Mouse (Mus musculus) lung, postnatal 14 days (tissue): ENCODE data around the gene Asic3.
"Not testable (repeated sequence)": the region's sequence is repeated elsewhere in the genome, so short reads cannot be mapped to it uniquely, and the experiment has no call there.

Source experiments
- DNase-seq: peaks from one replicate; pipeline ENCODE4 v3.0.0; 2021

The Asic3 gene

DNA sequence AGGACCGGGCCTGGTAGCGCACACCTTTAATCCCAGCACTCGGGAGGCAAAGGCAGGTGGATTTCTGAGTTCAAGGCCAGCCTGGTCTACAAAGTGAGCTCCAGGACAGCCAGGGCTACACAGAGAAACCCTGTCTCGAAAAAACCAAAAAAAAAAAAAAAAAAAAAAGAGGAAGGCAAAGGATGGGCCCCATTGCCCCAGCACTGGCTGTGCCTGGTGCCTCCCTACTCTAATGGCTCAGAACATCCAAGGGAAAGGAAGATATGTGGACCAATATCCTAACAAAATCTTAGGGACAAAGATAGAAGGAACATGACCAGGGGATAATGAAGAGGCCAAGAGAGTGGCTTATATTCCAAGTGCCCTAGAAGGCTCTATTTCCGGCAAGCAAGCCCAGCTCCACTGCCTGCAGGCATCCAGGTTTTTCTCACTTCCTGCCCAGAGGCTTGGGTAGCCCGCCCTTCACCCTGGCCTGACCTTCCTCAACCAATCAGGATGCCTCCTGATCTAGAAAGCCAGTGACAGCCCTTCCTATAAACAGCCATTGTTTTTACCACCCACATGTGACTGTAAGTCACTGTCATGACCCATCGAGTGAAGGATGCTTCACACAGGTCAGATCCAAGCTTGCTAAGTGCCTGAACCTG lies 24.1 kb upstream of the Asic3 start:
- peak; percentile 22 for DNase-seq

DNA sequence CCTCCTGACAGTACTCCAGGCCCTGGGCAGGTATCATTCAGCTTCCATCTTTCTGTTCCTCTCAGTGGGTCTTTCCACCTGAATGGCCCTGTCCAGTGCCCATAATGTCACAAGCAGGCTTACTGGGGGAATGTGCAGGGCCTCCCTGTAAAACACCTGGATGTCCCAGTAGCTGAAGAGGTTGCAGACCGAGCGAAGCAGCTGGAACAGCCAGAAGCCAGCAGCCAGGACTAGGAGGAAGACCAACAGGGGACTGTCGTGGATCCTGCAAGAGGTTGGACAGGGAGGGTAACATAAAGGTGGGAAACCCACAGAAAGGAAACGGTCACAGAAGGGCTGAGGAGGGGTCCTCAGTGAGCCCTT lies 23.6 kb upstream of the Asic3 start:
- DNase-seq = no peak

DNA sequence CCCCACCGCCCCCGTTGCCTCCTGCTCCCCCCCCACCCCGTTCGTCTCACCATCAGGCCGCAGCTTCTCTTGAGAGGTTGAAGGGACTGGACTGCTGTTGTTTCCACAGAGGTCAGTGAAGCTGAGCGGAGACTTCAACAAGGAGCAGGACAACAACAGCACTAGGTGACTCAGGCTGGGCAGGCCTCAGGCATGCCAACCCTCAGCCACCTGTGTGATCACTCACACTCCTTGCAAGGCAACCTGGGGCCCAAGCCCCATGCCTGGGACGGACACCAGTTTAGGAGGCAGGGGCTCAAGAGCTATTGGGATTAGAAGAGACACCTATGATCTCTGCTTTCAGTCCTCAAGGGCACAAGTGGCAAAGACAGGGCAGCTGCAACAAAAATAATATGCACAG lies 21.3 kb upstream of the Asic3 start, which contains the start of gene Atg9b:
Atg9b (minus strand) TSS at position 280 of the 400 bp plus-strand sequence.
- DNase-seq = no peak

DNA sequence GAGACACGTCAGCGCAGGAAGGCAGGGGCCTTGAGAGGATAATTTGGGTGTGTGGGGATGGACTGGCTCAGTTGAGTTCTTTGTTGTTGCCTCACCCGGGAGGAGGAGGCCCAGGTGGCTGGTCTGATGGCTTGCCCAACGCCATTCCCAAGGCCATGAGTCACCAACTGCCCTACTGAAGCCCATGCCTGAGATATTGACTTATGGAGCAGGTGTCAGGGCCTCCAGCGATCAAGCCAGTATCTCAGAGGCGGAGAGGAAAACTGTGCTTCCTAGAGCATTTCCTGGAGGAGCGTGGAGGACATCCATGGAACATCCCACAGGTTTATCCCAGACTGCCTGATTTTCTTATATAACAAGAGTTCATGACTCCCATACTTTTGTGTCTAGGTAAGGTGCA lies 20.5 kb upstream of the Asic3 start:
- no peak for DNase-seq

DNA sequence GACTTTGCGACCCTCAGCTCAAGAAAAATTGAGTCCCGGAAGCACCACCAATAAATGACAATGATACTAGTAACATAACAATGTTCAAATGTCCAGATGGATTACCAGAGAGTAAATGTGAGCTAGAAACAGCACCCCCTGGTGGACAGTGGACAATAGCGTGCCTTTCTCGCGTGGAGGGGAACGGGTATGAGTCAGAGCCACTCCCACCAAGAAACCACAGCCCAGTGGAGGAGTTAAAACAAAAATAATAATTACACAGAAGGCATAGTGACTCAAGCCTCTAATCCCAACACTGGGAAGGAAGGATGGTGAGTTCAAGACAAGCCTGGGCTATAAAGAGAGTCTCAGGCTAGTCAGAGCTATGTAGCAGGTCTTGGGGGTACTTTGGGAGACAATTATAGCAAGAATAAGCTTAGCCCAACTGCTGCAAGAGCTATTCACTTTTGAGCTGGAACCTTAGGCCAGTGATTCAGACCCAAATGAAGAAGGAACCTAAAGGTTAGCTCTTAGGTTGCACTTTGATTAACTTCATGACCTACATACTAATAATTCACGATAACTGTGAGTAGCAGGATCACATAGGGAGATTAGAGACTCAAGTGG lies 19.7 kb upstream of the Asic3 start, which contains the start of gene Abcb8:
Abcb8 (plus strand) TSS at position 272 of the 606 bp plus-strand sequence.
- peak; percentile 91 for DNase-seq

DNA sequence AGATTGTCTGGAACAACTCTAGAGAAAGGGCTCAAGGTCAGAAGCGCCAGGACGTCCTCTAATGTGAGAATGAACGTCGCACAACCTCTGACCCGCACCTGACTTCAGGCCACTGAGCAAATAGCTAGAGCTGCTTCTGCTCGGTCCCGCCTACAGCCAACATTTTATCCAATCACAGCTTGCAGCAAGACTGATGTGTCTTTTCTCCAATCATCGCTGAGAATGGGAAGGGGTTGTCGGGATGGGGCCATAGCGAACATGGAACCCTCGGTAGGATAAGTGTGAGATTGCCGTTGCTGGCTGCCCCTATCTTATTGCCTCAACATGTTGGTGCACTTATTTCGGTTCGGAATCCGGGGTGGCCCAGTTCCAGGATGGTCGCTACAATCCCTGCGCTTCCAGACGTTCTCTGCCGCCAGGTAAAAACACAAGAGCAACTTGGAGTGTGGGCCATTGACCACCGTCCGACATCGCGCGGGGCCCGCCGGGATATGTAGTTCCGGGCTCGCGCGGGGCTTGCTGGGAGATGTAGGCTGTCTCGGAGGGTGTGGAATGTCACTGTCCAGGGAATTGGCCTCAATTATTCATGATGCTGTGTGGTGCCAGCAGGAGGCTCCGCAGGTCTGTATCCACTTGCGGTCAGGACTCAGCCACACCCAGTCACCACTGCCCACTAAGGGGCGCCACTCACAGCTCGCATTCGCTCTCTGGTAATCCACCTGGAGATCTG lies 18.9 kb upstream of the Asic3 start:
- DNase-seq = peak; percentile 92

DNA sequence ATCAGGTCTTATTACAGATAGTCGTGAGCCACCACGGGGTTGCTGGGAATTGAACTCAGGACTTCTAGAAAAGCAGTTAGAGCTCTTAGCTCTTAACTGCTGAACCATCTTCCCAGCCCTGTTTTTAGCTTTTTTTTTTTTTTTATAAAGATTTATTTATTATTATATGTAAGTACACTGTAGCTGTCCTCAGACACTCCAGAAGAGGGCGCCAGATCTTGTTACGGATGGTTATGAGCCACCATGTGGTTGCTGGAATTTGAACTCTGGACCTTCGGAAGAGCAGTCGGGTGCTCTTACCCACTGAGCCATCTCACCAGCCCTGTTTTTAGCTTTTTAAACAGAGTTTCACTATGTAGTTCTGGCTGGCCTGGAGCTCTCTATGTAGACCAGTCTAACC lies 16.9 kb upstream of the Asic3 start:
- DNase-seq = not testable (repeated sequence)

DNA sequence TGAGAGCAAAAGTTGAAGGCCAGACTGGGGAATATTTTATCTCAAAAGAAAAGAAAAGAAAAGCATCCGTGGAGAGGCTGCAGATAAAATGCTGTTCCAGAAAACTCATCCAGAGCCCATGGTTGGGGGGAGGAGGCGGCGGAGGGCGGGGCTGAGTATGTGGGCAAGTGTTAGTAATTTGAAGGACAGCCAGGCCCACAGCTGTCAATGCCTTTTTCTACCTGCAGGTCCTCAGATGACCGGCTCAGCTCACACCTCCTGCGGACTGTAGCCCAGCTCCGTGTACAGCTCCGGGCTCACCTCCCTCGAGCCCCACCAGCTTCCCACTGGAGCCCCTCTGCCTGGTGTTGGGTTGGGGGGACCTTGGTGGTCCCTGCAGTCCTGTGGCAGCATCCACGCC lies 13.5 kb upstream of the Asic3 start:
- DNase-seq = no peak

DNA sequence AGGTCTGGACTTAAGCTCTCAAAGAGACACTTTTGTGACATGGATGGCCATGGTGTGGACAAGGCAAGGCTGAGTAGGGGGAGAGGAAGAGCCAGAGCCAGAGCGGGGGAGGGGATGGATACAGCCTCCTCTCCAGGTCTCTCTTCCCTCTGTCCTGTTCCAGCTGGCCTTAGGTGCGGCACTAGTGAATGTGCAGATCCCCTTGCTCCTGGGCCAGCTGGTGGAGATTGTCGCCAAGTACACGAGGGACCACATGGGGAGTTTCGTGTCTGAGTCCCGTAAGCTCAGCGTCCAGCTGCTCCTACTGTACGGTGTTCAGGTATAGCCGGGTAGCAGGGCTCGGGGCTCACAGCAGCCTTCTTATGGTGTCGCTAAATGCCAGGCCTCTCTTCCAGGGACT lies 12.8 kb upstream of the Asic3 start:
- no peak for DNase-seq

DNA sequence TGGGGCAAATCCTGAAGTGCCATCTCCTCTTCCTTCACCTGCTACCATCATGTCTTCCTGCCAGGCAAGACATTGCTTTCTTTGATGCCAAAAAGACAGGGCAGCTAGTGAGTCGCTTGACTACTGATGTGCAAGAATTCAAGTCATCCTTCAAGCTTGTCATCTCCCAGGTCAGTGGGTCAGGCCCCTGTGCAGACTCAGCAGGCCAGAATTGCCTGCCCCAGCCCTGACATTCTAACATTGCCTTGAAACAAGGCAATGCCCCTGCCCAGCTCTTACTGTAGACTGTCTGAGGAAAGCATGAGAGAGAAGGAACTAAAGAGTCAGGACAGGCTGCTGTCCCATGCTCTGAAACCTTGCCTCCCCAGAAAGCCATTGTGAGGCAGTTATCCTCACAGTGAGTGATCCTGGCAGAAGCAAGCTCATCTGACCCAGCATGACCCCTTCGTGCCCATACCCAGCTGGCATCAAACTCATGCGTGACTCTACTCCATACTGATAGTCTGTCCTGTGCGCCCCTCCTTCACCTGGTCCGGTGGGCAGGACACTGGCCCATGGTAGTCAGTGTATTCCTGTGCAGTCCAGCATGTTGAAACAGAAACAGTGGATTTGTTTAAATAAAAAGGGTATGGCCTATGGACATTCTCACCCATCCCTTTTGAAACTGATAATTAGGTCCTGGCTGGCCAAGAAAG lies 12.1 kb upstream of the Asic3 start:
- no peak for DNase-seq

DNA sequence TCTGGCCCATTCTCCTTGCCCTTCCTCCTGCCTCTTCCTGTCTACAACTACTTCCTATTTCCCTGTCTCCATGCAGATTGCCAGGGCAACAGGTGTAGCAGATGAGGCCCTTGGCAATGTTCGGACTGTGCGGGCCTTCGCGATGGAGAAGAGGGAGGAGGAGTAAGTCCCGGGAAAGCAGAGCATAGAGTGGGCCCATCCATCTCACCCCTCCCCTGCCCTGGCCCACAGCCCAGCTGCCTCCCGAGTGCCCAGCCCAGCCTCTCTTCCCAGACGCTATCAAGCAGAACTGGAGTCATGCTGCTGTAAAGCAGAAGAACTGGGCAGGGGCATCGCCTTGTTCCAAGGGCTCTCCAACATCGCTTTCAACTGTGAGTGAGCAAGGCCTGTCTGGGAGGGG lies 11.2 kb upstream of the Asic3 start:
- DNase-seq = no peak

DNA sequence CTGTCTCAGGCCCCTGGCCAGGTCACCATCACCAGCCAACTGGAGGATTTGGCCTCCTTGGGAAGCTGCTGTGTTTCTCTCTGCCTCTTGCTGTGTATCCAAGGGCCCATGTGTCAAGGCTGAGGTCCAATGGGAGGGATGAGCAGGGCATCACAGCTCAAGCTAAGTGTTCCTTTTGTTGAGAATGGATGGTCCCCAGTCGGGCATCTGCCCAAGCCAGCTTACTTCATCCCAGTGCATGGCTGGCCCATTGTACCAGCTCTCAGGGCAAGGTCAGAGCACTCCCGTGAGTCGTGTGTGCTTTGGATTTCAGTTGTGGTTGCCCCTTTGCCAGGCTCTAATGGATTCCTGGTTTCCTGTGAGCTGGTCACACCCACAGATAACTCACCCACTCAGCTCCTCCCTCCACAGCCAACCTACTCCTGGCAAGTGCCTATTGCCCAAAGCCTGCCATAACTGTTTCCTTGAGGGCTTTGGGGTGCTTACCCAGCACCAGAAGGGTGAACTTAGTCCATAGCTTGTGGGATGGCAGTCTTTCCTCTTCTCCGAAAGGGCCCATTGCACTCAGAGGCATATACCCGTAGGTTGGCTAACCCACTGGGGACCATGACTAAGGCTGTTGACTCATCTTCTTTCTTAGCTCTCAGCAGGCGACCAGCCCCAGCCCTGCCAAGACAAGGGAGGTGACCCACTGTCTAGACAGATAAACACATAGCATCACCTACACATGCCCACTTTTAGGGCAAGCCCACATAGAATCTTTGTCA lies 8.4 kb upstream of the Asic3 start:
- no peak for DNase-seq

DNA sequence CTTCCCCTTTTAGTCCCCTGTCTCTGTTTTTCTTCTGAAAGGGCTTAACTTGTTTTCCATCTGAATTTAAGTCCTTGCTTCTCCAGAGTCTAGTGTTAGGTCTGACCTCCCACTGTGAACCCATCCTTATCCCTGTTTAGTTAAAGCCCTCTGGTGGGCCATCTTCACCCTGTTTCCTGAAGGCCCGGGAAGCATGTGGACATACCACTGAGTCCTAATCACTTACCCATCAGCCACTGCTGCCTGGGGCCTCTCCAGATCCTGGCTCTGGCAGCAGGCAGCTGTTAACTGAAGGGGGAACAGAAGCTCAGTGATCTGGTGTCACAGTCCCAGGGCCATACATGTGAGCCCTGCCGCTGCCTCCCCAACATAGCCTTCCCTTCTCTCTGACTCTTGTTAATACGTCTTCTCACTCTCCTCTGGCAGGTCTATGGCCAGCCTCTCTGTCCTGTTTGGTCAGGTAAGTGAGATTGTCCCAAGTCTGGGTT lies 7.8 kb upstream of the Asic3 start:
- no peak for DNase-seq

DNA sequence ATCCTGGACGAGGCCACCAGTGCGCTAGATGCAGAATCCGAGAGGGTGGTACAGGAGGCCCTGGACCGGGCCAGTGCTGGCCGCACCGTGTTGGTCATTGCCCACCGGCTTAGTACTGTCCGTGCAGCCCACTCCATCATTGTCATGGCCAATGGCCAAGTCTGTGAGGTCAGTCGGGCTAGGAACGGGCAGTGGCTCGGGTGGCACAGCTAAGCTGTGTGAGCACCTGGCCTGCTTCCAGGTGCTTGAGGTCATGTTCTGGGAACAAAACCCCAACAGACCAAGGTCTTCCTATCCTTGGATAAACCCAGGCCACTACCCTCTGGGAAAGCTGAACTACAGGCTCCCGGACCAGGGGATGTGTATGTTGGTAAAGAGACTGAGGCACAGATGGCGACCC lies 4.5 kb upstream of the Asic3 start:
- DNase-seq = no peak

DNA sequence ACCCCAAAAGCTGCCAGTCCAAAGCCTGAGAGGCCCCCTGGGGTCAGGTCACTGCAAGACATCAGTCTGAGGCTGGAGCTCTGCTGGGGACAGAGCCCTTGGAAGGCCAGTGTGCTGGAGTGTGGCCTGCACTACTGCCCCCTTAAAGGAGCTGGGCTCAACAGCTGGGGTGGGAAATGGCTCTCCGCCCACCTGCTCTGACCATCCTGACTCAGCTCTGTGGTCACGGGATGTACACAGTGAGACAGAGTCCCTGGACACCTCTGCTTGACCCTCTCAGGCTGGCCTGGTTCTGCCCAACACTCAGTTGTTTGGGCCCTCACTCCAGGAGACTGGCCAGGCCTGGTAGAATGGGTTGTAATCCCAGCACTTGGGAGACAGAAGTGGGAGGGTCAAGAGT lies 3.7 kb upstream of the Asic3 start:
- no peak for DNase-seq

DNA sequence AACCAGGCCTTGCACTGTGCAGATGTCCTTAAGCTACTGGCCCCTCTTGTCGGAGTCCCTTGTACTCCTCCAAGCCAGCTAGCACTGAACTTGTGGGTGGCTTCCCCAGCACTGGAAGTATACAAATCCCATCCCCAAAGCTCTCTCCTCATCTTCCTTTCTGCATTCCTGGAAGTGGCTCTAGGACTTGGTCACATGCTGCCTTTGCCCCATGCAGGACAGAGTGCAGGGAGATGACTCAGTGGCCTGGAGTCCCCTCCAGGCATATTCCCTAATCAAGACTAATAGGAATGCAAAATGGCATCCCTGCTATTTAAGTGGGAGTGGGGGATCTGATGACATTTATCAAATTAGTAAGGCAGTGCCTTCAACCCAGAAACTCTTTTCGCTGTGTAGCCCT lies 1.1 kb upstream of the Asic3 start:
- no peak for DNase-seq

DNA sequence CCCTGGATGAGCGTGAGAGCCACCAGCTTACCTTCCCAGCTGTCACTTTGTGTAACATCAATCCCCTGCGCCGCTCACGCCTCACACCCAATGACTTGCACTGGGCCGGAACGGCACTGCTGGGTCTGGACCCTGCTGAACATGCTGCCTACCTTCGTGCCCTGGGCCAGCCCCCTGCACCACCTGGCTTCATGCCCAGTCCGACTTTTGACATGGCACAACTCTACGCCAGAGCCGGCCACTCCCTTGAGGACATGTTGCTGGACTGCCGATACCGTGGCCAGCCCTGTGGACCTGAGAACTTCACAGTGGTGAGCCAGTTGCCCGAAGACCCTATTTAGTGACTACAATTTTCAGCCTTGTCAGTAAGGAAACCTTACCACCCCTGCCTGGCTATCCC lies 746 bp downstream of the Asic3 start:
- no peak for DNase-seq

DNA sequence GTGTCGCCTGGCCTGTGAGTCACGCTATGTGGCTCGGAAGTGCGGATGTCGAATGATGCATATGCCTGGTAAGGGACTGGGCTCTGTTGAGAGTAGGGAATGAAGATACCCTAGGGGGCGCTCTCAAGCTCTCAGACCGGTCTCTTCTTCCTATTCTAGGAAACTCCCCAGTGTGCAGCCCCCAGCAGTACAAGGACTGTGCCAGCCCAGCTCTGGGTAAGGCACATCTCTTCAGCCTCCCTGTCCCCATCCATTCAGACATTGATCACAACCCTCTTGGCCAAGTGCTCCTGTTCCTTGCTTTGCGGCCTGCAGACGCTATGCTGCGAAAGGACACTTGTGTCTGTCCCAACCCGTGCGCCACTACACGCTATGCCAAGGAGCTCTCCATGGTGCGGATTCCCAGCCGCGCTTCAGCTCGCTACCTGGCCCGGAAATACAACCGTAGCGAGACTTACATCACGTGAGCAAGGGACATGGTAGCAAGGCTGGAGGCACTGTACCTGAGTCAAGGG lies 3.1 kb downstream of the Asic3 start:
- peak; percentile 80 for DNase-seq

DNA sequence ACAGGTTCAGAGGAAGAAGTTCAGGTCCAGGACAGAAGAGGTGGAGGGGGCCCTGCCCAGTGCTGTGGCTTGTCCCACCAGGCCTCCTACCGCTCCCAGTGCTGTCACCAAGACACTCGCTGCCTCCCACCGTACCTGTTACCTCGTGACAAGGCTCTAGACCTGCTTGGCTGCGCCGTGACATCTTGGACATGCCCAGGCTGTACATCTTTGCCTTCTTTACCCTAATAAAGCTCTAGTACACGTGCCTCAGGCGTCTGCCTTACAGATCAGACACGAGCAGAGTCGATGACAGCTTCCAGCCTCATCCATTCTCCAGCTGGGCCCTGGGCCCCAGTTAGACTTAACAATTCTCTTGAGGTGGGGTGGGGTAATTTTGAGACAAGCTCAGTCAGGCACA lies 4.4 kb downstream of the Asic3 start:
- DNase-seq = no peak

DNA sequence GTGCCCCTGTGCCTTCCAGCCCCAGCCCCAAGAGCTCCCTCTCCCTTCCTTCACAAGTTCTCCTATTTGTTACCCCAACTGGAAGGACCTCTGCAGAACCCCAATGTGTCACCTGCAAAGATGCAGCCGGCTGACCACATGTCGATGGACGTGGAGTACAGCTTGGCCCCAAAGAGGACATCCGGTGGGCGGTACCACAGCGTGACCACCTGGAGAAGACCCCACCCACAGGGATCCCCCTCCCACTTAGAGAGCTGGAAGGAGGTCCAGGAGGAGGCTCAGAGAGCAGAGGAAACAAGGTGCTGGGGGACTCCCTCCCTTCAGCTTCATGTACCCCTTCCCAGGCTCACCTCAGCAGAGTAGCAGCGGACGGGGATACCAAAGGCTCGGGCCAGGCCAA lies 7.2 kb downstream of the Asic3 start:
- DNase-seq = no peak

DNA sequence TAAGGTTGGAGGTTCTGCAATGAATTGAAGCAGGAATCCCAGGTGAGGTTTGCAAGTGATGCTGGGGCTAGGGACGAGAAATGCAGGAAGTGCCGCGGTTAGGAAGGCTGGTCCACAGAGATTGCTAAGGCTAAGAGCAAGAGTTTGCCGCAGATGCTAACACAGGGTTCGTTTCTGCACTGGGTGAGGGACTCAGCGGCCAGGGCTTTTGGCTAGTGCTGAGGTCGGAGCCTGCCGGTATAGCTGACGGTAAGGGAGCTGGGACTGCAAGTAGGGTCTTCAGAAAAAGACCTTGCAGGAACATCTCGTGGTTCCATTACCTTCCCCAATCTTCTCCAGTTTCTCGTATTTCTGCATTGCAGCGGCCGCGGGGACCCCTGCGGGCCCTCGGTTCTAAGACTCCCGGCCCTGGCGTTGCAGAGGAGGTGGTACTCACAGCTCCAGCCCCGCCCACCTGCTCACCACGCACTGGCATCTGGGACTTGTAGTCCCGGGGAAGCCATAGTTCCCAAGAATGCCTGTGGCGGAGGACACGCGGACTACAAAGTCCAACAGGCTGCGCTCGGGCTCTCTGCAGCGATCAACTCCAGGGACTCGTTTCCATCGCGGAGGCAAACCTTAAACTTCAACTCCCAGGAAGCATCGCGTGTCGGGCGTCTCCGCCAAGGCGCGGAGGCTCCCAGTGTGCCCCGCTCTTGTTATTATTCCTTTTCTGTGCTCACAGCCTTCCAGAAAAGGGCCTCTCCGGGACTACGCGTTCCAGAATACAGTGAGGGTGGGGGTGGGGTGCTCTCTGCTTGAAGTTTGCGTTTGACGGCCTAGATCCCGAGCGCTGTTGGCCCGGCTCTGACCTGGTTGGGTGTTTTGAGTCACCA lies 10.2 kb downstream of the Asic3 start, which contains the start of the genes Cdk5 and Slc4a2:
Cdk5 (minus strand) TSS at position 402 of the 875 bp plus-strand sequence.
Slc4a2 (plus strand) TSS at position 709 of the 875 bp plus-strand sequence.
- peak; percentile 98 for DNase-seq
